Mouse (Mus musculus) spleen, adult 18-20 months (tissue): ENCODE data around the gene Fggy.

Experiments
- DNase-seq, 2 experiments: peaks; one replicate each; pipeline ENCODE4 v3.0.0; 2022; ENCODE audit warnings: mixed read lengths in 2 of 2

Fggy gene

DNA sequence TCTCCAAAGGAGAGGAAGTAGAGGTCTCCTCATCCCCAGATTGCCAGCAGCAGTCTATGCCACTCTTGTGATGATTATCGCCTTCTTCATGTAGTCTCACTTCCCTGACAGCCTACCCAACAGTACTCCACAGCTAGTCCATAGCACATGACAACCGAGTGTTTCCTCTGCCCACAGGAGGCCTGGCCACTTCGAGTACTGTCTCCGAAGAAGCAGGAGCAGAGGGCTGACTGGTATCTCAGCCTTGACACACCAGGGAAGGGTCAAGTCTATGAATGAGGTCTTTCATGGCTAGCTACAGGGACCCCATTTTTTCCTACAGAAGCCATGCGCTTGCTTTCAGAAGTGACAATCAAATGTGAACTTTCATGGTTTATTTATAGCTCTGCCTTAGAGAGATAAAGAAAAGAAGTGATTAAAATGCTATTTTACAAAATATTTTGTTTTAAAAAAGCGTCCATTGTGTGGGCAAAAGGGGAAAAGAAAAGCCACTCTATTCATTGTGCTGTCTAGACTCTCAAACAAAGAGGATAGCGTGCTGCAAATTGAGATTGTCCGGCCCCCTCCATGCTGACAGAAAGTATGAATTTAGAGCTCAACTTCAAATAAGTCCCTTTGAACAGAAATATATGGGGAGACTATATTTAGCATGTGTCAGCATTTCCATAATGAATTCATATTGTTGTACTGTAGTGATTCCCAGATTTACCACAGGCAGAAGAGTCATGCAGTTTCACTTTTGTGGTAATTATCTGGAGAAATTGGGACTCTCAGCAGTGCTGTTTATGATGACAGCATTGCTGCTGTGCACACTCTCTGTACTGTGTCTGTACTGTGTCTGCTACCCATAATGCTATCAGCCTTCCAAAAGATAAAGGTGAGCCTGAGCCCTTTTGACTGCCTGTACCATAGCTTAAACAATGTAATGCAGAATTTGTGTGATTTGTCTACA is 358.6 kb downstream of the Fggy start:
- no peak for DNase-seq

DNA sequence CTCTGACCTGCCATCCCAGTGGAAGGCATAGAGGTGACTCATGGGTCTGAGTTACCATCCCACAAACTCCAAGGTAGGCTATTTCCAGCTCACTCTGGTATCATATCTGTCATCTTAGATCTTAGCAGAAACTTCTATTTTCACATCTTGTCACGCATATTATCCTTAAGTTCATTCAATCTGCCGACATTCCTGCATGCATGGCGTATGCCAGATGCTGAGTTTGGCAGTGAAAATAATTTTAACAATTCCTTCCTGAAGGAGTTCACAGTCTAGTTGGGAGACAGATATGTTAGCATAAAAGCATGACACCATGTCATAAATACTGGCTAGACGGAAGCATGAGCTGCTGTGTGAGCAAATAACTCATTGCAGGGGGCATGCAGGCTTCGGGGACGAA is 360.4 kb downstream of the Fggy start:
- DNase-seq = no peak

DNA sequence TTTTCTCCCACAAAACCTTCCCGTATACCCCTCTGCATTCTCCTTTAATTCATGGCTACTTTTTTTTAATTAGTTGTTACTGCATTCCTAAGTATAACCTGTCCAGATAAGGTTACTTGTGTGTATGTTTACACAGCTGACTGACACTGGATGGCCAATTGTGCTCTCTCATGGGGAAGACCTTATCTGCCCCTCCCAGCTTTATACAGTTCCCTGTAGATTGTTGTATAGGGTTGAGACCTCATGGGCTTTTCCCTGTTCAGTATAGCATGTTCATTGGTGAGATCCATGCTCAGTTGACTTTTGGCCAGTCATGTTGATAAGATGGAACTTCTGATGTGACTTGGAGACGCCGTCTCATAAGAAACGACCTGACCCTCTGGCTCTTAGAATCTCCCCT is 363.1 kb downstream of the Fggy start:
- DNase-seq = no peak

DNA sequence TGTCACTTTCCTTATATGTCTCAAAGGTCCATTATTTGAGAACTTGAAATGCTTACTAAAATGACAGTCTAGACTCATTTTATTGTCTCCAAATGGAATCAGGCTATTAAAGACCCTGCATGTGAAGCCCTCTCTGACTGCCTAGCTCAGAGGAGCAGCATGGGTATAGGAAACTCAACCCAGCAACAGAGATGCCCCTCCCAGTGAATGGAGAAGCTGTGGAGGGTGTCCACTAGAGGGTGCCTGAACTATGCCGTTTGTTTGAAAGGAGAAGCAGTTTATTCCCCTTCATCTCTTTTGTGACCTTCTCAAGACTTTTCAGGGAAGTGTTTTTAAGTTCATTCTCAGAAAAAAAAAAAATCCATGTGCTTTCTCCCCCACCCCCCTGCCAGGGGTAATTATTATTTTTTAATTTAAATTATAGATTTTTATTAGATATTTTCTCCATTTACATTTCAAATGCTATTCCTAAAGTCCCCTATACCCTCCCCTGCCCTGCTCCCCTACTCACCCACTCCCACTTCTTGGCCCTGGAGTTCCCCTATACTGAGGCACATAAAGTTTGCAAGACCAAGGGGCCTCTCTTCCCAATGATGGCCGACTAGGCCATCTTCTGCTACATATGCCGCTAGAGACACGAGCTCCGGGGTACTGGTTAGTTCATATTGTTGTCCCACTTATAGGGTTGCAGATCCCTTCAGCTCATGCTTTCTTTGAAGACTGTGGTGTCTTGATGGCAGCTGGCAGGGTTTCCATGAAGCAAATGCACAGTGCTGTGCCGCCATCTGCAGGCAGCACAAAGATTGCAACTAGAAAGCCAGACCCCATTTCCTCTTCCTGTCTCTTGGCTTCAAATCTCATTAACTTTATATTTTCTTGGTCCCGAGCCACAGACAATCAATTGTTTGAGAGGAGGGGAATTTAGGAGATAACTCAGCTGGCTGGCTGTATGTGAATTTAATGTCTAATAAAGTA is 367.2 kb downstream of the Fggy start:
- peak; percentile 43 to 74 for DNase-seq

DNA sequence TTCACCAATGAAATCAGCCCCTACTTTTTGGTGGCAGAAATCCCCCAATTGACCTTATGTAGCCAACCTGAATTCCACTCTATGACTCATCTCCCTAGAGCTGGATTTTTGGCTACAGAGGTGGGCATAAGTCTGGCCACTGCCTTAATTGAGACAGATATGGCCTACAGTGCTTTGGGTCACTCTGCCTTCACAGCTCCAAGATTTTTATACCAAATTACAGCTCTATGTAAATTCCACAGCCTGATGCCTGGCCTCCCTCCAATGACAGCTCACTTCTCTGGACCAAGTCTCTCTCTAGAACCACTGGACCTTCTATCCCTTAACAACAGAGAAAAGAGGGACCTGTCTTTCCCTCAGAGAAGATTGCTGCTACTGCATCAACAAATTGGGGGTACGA is 371.5 kb downstream of the Fggy start:
- DNase-seq = no peak

DNA sequence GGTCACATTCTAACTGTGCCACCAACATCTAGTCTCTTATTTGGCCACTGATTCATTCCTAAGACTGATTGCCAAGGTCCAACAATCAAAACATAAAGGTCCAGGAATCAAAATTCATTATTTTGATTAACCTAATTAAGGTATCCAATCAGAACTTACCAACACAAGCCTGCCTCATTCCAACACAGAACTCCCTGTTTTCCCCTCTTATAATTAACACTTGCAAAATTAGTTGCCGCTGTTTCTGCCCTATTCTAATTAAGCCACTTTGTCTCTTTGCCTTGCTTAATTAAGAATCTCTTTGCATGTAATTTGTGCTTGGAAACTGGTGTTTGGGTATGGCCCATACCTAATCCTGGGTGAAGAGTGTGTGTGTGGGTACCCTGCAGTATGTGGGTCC is 372.6 kb downstream of the Fggy start:
- DNase-seq = no peak

DNA sequence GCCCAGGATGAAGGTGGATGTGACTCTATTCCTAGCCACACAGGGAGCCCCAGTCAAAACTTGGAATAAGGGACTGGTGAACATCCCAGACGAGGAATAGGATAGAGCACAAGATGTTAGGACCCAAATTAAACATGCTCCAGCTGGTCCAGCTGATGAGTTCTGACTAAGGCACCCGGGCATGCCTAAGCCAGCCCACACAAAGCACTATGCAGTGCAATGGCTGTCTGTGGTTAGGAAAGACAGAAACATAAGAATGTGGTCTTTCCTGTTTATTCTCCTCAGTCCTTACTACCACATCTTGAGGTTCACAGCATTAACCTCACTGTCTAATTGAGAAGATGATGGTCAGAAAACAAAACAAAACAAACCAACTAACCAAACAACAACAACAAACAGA is 374.0 kb downstream of the Fggy start:
- DNase-seq = no peak

DNA sequence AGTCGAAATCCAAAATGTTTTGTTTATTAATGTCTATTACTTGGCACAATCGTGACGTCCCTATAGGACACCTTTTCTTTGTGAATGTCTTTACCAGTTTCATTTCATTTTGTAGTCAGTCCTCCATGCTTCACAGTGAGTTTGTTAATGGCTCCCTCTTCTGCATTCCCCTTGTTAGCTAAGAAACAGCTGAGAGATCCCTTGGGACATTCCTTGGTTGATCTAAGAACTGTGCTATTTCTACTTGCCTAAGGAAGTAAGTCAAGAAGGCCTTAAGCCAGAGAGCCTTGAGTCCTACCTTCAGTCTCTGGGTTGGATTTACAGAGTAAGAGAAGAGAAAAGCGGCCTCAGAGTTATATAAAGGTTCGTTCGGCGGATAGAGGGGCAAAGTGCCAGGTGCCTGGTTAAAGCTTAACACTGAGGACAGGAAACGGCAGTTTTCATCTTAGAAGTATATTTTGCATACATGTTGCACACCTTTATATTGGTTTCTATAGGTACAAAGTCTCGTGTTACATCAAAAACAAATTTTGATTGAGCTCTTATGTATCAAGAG is 376.6 kb downstream of the Fggy start:
- DNase-seq = no peak

DNA sequence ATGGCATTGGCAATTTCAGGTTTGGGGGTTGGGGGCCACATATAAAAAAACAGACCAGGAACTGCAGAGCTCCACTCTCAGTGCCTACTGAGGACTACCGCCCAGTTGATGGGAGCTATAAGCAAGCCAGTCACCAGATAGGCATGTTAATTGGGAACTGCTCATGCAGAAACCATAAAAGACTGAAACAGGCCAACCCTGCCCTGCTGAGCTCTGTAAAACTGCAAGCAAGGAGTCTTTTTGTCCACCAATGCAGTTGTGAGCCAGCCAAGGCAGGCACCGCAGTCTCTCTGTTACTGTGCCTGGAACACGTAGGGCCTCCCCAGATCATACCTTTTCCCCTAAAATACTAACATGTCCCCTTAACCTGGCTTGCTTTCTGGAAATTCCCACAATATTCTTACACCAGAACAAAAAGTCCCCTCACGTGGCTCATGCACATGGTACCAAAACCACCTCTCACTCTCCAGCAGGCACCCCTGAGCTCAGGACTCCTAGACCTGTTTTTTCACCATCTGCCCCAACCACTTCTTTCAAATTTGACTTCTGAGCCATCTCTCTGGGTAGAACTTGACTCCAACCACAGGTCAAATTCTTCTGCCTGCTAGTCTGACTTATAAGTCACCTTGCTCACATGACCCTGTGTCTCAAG is 377.2 kb downstream of the Fggy start:
- no peak for DNase-seq

DNA sequence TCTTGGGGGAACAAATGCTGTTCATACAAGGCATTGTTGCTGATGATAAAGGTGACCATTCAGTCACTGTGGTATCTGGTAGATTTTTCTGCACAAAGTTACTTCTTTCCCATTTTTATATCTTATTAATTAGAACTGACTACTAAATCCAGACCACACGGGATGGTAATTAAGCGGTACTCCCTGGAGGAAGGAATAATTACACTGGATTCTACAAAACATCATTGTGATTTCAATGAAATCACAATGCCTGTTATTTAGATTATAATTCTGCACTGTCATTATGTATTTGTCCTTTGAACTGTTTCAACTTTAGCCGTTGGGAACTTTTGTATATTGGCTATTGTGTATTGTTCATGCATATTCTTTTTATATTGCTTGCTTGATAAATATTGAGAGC is 381.4 kb downstream of the Fggy start:
- DNase-seq = no peak

DNA sequence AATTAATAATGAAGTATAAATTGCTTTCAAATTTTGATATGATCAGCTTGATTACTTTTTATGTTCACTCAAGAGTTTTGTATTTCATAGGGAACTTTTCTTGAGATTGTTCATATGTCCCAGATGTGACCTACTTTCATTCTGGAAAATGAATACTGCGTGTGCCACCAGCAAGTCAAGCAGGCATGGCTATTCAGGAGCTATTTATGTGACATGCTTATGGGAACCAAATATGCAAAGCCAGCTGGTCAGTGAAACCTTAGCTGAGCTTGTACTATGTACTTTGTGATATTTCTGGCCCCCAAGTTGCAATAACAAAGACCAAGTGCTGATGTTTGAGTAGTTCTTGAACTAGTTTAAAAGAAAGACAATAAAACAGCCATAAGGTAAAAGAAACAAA is 390.6 kb downstream of the Fggy start:
- DNase-seq = no peak

DNA sequence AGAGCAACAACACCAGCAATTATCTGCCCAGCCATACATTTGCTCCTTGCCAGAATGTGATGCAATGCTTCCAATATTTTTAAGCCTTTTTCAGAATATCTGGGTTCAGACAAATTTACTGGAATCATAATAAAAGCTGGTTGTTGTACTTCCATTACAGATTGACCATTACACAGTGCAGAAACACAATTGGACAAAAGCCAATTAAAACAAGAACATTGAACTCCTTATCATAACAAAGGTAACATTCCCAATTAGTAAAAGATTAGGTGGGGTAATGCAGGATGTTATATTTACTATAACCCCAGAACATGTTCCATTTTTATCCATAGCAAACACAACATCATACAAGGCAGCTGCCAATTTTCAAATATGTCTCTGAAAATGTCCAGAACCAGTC is 396.0 kb downstream of the Fggy start:
- DNase-seq = no peak

DNA sequence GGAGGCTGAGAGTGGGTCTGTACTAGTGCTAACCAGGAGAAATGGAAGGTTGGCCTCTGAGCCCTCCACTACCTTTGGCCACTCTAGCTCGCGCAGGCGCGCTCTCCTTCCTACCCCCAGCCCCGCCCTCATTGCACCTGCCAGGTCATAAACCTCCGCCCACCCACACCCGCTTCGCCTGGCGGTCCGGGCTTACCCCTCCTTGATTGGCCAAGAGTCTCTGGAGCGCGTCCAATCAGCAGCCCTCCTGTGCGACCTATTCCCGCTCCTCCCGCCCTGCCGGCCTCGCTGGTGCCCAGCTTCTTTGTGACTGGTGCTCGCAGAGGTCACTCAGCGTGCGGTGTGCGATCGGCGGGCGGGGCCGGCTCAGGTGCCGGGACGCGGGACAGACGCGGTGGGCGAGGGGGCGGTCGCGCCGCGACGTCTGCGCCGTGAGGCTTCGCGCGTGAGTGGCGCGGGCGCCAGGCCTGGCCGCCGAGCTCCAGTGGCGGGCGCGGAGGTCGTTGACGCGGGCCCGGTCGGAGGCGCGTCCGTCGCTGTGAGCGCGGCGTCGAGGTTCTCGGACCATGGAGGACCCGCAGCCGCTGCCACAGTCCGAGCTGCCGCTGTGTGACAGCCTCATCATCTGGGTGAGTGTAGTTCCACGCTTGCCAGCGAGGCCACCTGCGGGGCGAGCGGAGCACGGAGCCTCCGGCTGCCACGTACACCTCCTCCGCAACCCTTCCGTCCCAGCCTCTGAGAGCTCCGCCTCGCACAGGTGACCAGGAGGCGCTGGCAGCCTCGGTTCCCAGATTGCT is 409.8 kb downstream of the Fggy start, which contains the start of gene Hook1:
Gene Hook1, plus strand, starts transcription at position 313 of the 797 bp plus-strand sequence.
- peak; percentile 88 to 92 for DNase-seq
